Mouse (Mus musculus): ENCODE data around the gene Zbtb18.
"Not testable (repeated sequence)": the region's sequence is repeated elsewhere in the genome, so short reads cannot be mapped to it uniquely, and the experiment has no call there.

The Zbtb18 gene

GRCm38 (mm10) chr1:177447086-177447485 lies 4.9 kb downstream of the Zbtb18 start:
- no peak for DNase-seq (ENCODE audit: low read depth, low spot score)

DNA sequence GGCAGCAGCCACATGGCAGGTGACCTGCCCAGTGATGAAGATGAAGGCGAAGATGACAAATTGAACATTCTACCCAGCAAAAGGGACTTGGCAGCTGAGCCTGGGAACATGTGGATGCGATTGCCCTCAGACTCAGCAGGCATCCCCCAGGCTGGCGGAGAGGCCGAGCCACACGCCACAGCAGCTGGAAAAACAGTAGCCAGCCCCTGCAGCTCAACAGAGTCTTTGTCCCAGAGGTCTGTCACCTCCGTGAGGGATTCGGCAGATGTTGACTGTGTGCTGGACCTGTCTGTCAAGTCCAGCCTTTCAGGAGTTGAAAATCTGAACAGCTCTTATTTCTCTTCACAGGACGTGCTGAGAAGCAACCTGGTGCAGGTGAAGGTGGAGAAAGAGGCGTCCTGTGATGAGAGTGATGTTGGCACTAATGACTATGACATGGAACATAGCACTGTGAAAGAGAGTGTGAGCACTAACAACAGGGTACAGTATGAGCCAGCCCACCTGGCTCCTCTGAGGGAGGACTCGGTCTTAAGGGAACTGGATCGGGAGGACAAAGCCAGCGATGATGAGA lies 5.5 kb downstream of the Zbtb18 start:
- no peak for DNase-seq (ENCODE audit: low read depth, low spot score)

- DNase-seq (ENCODE audit: low read depth, low spot score) = no peak
These were observed 6.0 kb downstream of the Zbtb18 start for GRCm38 (mm10) chr1:177448121-177448561.

GRCm38 (mm10) chr1:177448921-177449320 lies 6.8 kb downstream of the Zbtb18 start:
- DNase-seq (ENCODE audit: low read depth, low spot score) = no peak

DNA sequence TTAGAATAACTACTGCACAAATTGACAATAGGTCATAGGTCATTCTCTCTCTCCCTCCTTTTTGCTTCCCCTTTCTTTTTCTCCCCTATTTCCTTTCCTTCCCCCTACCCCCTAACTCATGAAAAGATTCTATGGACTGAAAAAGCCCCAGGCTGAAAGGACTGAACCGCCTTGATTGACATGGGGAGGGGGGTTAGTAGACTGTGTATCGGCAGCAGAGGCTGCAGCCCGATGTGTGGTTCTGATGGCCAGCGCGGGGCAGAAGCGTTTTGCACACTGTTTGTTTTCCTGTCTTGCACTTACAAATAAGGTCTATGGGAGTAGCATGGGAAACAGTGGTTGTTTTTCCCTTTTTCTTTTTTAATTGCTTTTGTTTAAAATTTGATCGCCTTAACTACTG lies 7.7 kb downstream of the Zbtb18 start:
- DNase-seq (ENCODE audit: low read depth, low spot score) = not testable (repeated sequence)

- no peak for DNase-seq (ENCODE audit: low read depth, low spot score)
These were observed 8.9 kb downstream of the Zbtb18 start for GRCm38 (mm10) chr1:177451041-177451440.

- DNase-seq (ENCODE audit: low read depth, low spot score) = no peak
These were observed 9.9 kb downstream of the Zbtb18 start for GRCm38 (mm10) chr1:177451991-177452431.

DNA sequence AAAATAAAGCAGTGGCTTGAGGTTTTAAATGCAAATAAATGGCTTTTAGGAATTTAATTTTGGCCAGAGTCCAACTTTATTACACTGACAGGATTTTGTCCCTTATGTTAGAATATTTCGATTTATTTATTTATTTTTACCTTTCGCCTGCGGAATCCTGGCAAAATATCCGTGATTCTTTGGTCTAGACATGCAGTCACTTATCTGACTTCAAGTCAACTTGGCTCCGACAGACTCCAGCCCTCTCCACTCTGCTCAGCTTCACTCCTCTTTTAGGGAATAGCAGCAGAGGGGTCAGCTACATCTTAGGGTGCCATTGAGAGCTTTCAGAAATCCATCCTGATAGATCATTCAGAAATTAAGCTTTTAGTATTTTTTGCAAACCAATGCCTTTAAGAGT lies 10.8 kb downstream of the Zbtb18 start:
- no peak for DNase-seq (ENCODE audit: low read depth, low spot score)

DNA sequence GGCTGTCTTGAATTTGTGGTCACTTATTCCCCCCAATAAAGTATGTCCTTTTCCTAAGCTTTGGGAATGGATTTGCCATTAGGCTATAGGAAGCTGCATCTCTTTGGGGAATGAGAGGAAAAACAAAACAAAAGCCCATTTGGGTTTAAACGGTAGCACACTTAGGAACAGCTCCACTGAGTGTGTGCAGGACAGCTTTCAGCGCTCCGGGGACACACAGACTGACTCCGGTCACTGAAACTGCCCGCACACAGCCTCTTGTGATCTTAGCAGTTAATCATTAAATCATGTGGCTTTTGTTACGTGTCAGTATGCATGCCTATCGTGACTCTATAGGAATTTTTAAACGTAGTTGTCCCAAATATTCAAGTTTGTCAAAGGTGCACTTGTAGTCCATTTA lies 11.7 kb downstream of the Zbtb18 start:
- no peak for DNase-seq (ENCODE audit: low read depth, low spot score)

- DNase-seq (ENCODE audit: low read depth, low spot score) = no peak
These were observed 12.3 kb downstream of the Zbtb18 start for GRCm38 (mm10) chr1:177454492-177454891.

DNA sequence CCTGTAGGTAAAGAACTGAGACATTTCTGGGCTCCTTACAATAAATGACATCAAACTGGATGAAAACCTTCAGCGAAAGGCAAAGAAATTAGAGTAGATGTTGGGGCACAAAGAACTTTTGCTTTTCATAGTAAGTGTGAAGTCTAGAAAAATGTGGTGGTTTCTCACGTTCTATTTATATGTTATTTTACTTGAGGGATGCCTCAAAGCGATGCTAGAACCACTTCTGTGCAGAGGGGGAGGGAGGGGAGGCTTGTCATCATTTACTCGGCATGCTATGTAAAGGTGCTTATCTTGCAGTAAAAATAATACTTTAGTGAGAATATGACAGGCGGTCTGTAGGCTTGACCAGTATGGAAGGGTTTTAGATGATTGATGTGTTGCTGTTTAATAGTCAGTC lies 13.3 kb downstream of the Zbtb18 start:
- DNase-seq (ENCODE audit: low read depth, low spot score) = no peak

GRCm38 (mm10) chr1:177456208-177456607 lies 14.1 kb downstream of the Zbtb18 start:
- no peak for DNase-seq (ENCODE audit: low read depth, low spot score)

DNA sequence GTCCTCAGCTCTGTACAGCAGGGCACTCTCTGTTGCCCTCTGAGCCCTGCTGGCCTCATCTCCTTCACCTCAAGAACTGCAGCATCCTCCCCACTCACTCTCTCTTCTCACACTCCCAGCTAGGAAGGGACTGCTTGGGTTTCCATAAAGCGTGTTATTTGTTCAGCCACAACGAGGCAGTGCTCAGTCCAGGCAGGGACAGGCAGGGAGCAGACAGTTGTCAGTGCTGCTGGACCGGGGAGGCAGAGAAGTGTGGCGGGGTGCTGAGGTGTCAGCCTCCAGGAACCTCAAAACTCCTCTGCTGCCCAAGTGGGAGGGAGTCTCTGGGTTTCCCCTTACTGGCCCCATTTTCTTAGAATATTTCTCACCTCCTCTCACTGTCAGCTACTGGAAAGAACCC lies 14.6 kb downstream of the Zbtb18 start:
- no peak for DNase-seq (ENCODE audit: low read depth, low spot score)

DNA sequence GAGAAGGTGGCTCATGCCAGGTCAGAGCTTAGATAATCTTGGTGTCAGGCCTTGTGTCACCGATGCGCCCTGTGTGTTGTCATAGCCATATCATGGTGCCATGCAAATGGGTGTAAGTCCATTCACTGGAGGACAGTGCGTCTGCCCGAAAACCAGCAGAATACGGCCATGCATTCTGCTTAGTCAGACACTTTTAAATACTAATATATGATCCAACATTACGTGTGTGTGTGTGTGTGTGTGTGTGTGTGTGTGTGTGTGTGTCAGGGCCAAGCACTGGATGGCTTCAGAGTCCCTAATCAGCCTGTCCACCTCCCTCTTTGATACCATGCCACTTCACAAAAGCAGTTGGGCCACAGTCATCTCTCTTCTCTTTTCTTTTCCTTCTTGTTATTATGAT lies 15.8 kb downstream of the Zbtb18 start:
- DNase-seq (ENCODE audit: low read depth, low spot score) = no peak

DNA sequence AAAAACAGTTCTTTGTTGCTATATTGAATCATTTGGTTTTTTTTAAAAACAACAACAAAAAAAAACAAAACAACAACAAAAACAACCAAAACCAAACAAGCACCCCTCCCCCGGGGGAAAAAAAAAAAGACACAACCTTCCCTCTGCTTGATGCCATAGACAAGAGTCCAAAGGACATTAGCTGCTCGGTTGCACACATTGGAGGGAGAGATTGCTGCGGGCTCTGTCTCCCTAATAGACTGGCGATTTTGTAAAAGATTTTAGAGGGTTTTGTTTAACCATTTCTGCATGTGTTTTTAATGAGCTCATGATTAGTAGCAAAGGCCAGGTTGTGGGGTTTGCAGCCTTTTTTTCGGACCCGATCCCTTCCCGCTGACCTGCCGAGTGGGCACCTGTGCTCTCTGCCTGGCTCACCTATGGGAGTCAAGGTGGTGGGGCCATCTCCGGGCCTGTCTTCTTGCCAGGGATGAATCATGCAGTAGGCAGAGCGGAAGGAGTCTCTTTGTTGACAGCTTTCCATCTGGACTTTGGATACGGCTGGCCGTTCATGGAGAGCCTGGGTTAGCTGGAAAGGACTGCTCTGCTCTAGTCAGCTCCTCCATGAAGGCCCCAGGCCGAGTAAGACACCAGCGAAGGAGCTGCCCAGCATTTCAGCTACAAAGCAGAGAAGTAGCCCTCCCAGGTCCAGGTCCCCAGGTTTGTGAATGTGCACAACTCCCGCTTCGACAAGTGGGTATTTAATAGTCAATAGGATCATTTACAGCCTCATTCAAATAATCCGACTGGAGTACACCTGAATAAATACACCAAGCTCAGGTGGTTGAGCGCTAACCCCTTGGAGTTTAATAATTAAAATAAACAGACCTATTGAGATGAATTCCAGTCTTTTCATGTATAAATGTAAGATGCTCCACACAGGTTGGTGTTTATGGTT lies 16.6 kb downstream of the Zbtb18 start:
- DNase-seq (ENCODE audit: low read depth, low spot score) = no peak

GRCm38 (mm10) chr1:177459536-177459935 lies 17.4 kb downstream of the Zbtb18 start:
- peak; percentile 70 for DNase-seq (ENCODE audit: low read depth, low spot score)

GRCm38 (mm10) chr1:177467150-177467549 lies 25.0 kb downstream of the Zbtb18 start:
- no peak for DNase-seq (ENCODE audit: low read depth, low spot score)

- DNase-seq (ENCODE audit: low read depth, low spot score) = peak; percentile 64
These were observed 26.3 kb downstream of the Zbtb18 start for GRCm38 (mm10) chr1:177468436-177468835.

DNA sequence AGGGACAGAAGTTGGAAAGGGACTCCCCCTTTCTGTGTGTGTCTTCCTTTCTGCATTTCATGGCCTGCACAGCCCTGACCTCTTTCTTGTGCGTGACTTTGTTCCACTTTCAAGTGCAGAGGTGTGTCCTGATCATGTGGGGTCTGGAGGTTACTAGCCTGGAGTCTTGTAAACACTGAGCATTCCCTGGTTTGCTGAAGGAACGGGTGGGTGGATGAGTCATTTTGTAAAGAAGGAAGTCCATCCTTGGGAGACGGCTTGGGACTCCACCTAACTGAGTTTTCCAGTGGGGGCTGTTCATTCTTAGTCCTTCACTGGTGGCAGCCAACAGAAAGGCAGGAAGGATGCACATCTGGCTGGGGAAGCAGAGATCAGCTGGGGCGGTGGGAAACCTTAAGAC lies 27.9 kb downstream of the Zbtb18 start:
- no peak for DNase-seq (ENCODE audit: low read depth, low spot score)

- no peak for DNase-seq (ENCODE audit: low read depth, low spot score)
These were observed 28.8 kb downstream of the Zbtb18 start for GRCm38 (mm10) chr1:177470951-177471350.

DNA sequence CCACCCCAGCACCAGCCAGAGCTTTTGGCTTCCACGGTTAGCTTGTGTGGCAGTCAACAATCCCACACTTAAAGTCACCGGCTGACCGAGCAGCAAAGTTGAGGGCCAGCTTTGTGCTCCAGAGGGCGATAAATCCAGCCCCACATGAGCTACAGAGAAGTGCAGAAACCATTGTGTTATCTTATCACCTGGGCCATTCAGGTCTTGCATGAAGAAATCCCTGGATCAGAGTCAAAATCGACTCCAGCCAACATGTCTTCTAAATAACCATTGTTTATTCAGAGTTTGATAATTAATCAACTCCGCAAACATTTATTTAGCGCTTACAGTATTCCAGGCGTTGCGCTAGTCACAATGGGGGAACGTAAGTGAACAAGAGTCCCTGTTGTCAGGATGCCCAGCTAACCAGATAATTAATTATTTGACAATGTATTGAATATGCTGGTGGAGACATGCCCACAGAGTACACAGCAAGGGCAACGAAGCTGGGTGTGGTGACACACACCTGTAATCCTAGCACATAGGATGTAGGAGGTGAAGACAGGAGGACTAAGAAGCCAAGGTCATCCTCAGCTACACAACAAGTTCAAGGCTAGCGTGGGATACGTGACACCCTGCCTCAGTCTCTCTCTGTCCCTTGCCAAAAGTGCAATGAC lies 33.5 kb downstream of the Zbtb18 start:
- DNase-seq (ENCODE audit: low read depth, low spot score) = no peak

DNA sequence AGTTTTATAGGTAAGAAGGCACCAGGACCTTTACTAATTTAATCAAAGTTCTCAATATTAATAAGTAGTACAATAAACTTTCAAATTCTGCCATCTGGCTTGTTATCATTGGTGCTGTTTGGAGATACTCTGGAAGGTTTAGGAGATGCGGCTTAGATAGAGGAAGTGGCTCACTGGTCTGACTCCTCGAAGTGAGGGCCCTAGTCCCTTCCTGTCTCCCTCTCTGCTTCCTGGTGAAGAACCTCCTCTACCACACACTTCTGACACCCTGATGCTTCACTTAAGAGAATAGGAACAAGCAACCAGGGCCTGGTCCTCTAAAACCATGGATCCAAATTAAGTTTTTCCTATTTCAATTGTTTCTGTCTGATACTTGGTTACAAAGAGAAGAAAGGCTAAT lies 36.4 kb downstream of the Zbtb18 start:
- DNase-seq (ENCODE audit: low read depth, low spot score) = no peak
